22 mouse cellular contexts compared by ENCODE assay signal in genomic region chr15:70618131-70618674, GRCm38 (mm10).
A peak's percentile ranks its signal among the peaks of the same experiment; 100 is the strongest.
DNase-seq lines count a peak whose midpoint lies in the region; TF ChIP-seq lines count a peak whose summit lies in the region.
"Had no signal": no experiment of that assay in that cellular context is flagged by ENCODE, and none has a peak within 500 bp of the region (broad histone marks: within the 10 kb centered on the region; RNA-seq: fewer than 3 reads in every experiment).

No protein-coding gene starts in this region.

- peak; percentile 93 for DNase-seq in Muller cell, postnatal 12 days (ENCODE audit: inconsistent ontology term)
- DNase-seq in embryo, embryonic 10.5 days (ENCODE audit: low spot score) = no peak
- DNase-seq in MN1 (ENCODE audit: low spot score) = no peak
- no peak for DNase-seq in yolk sac, embryonic 10.5 days (ENCODE audit: low spot score)
- DNase-seq: adrenal gland, adult 2 months; adrenal gland, postnatal 10 days; adrenal gland, postnatal 25 days; B cell, adult 2 months; cerebellum, adult 11 months; cerebellum, adult 18-20 months; cerebellum, adult 8-10 months; cerebellum, adult 9-11 months; cerebellum, postnatal 14 days; cerebellum, postnatal 36 days; forebrain, postnatal 0 days had no signal

- H3K4me1 ChIP-seq in embryonic fibroblast, embryonic 13.5 days (ENCODE audit: control insufficient read depth, insufficient read depth, low read length) = no peaks in the 10 kb centered on the region
- H3K4me1 ChIP-seq: embryonic facial prominence, embryonic 10.5 days; embryonic facial prominence, embryonic 12.5 days; forebrain, embryonic 10.5 days; forebrain, embryonic 13.5 days; forebrain, embryonic 15.5 days had no signal

- no peak for TF ChIP-seq CTCF in embryonic fibroblast, embryonic 13.5 days (IDR thresholded peaks at IDR 0.05; ENCODE audit: borderline replicate concordance, insufficient read depth, low read length)

- H3K4me3 ChIP-seq in embryonic fibroblast, embryonic 13.5 days (ENCODE audit: insufficient read depth, low read length) = no peak overlapping the region
- H3K4me3 ChIP-seq: embryonic facial prominence, embryonic 10.5 days; embryonic facial prominence, embryonic 12.5 days; erythroblast, embryonic 14.5 days; forebrain, embryonic 10.5 days; forebrain, embryonic 13.5 days; forebrain, embryonic 15.5 days had no signal

- peak overlapping the region; percentile 20; the same call in 1 of the 2 replicates for H3K27ac ChIP-seq in embryonic fibroblast, embryonic 13.5 days (ENCODE audit: insufficient read depth, low read length)
- H3K27ac ChIP-seq: embryonic facial prominence, embryonic 10.5 days; embryonic facial prominence, embryonic 12.5 days; forebrain, embryonic 10.5 days; forebrain, embryonic 13.5 days; forebrain, embryonic 15.5 days had no signal

- TF ChIP-seq POLR2A in embryonic fibroblast, embryonic 13.5 days (IDR thresholded peaks at IDR 0.05; ENCODE audit: low read depth, low read length) = no peak
